Mouse (Mus musculus) brain, adult 2 months (tissue): ENCODE measurements around the gene D1Ertd622e.
"Not testable (repeated sequence)": the region's sequence is repeated elsewhere in the genome, so short reads cannot be mapped to it uniquely, and the experiment has no call there.

ENCODE experiments used
- DNase-seq: peaks from one replicate; pipeline ENCODE4 v3.0.0; 2011; ENCODE audit warnings: low read depth, low spot score

The D1Ertd622e gene

GRCm38 (mm10) chr1:97580680-97581079, 81.2 kb downstream of the D1Ertd622e start:
- not testable (repeated sequence) for DNase-seq

- no peak for DNase-seq
Observed at GRCm38 (mm10) chr1:97580270-97580669, 81.6 kb downstream of the D1Ertd622e start.

- no peak for DNase-seq
Observed at GRCm38 (mm10) chr1:97578025-97578417, 83.9 kb downstream of the D1Ertd622e start.

- no peak for DNase-seq
Observed at GRCm38 (mm10) chr1:97577062-97578024, 84.5 kb downstream of the D1Ertd622e start.

- no peak for DNase-seq
Observed at GRCm38 (mm10) chr1:97576576-97576975, 85.3 kb downstream of the D1Ertd622e start.

- no peak for DNase-seq
Observed at GRCm38 (mm10) chr1:97570814-97571213, 91.1 kb downstream of the D1Ertd622e start.

GRCm38 (mm10) chr1:97567956-97568355, 93.9 kb downstream of the D1Ertd622e start:
- DNase-seq, result no peak

GRCm38 (mm10) chr1:97564641-97565040, 97.2 kb downstream of the D1Ertd622e start:
- no peak for DNase-seq

- DNase-seq, result no peak
Observed at GRCm38 (mm10) chr1:97562867-97563266, 99.0 kb downstream of the D1Ertd622e start.
